Mouse (Mus musculus) megakaryocyte, embryonic 14.5 days (primary cell): ENCODE data around the gene Lgals9.

Experiments used
- FLI1 ChIP-seq: IDR thresholded peaks from 2 replicates; pipeline ENCODE4 v1.6.1; 2012; ENCODE audit warnings: low read length, inconsistent platforms, mixed read lengths
- GATA1 ChIP-seq: IDR thresholded peaks from 3 replicates; pipeline ENCODE4 v1.6.1; 2012; ENCODE audit warnings: mixed read lengths, low read length, inconsistent platforms, borderline replicate concordance

- no peak for TF ChIP-seq GATA1
- no peak for TF ChIP-seq FLI1
These were observed 23.4 kb upstream of the Lgals9 start for GRCm38 (mm10) chr11:79008007-79008775.
